Mouse (Mus musculus): ENCODE data around the gene Dedd.

GRCm38 (mm10) chr1:171356814-171357213 is 27.9 kb downstream of the Dedd start:
- TF ChIP-seq CTCF (IDR thresholded peaks at IDR 0.05; ENCODE audit: low read depth), result no peak
- TF ChIP-seq EP300 (IDR thresholded peaks at IDR 0.05; ENCODE audit: low read depth), result no peak
